Mouse (Mus musculus) urinary bladder, postnatal 14 days (tissue): ENCODE measurements around the gene Triap1.
A peak's percentile ranks its signal among the peaks of the same experiment; 100 is the strongest.
"Not testable (repeated sequence)": the region's sequence is repeated elsewhere in the genome, so short reads cannot be mapped to it uniquely, and the experiment has no call there.

Source experiments
- DNase-seq: peaks from one replicate; pipeline ENCODE4 v3.0.0; 2021; ENCODE audit warnings: low spot score

Gene Triap1

DNA sequence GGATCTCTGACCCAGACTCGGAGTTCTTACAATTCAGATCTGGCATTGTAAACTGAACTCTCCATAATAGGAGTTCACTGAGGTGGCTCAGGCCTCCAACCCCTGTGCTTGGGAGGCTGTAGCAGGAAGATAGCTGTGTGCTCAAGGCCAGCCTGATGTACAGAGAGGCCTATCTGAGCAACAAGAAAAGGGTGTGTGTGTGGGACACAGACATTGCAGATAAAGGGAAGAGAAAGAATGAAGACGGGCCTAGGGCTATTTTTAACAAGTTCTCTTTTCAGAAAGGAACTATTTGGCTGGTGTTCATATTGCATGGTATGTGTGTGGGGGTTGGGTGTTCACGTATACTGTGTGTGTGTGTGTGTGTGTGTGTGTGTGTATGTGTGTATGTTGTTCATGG is 7.4 kb upstream of the Triap1 start:
- no peak for DNase-seq

DNA sequence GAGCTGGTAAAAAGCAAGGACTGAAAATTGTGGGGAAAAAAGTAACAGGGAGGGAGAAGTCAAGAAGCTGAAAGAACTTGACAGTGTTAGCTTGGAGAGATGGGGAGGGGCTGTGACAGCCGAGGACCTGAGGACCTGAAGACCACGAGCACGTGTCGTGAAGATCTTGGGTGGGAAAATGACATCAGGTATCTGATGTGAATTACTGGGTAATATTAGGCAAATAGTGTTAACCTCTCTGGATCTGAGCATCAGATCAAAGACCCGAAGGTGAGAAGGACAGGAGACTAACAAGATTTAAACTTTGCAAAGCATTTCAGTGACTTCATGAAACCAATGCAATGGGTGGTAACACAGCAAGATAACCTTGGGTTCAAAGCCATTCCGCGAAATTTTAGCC is 1.0 kb upstream of the Triap1 start:
- no peak for DNase-seq

DNA sequence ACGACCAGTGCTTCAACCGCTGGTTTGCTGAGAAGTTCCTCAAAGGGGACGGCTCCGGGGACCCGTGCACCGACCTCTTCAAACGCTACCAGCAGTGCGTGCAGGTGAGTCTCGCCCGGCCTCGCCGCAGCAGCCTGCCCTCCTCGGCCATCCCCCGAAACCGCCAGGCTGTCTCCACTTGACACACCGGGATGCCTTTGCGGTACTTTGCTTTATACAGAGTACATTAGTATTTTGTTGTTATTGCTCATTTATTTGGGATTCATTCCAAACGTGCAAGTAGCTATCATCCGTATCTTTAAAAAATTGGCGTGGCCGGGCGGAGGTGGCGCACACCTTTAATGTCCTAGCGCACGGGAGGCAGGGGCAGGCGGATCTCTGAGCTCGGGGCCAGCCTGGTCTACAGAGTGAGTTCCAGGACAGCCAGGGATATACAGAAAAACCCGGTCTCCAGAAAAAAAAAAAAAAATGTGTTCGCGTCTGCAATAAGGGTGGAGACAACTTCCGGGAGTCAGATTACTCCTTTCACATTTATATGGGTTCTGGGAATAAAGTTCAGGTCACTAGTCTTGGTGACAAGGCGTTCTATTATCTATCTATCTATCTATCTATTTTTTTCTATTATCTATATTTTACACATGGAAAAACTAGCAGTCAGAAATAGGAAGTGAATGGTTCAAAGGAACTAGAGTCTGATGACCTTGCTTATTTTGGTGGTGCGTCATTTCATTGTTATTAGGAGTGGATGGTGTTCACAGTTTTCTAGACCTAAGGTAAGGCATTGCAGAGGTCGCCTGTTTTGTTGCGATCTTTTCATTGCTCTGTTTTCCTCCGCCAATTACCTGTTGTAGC is 515 bp downstream of the Triap1 start:
- no peak for DNase-seq

DNA sequence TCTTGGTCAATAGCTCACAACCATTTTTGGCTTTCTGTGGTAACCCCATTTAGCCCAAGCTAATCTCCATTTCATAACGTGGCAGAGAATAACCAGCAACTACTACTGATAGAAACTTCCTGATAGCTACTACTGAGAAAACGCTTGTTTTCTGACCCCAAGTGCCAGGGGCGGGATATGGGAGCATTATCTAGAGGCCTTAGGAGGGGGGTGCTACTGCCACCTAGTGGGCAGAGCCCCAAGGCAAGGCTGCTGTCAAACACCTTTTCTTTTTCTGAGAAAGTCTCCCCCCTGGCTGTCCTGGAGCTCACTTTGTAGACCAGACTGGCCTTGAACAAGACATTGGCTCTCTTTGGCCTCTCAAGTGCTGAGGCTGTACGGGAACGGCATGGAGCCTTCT is 6.5 kb downstream of the Triap1 start:
- peak; percentile 85 for DNase-seq

DNA sequence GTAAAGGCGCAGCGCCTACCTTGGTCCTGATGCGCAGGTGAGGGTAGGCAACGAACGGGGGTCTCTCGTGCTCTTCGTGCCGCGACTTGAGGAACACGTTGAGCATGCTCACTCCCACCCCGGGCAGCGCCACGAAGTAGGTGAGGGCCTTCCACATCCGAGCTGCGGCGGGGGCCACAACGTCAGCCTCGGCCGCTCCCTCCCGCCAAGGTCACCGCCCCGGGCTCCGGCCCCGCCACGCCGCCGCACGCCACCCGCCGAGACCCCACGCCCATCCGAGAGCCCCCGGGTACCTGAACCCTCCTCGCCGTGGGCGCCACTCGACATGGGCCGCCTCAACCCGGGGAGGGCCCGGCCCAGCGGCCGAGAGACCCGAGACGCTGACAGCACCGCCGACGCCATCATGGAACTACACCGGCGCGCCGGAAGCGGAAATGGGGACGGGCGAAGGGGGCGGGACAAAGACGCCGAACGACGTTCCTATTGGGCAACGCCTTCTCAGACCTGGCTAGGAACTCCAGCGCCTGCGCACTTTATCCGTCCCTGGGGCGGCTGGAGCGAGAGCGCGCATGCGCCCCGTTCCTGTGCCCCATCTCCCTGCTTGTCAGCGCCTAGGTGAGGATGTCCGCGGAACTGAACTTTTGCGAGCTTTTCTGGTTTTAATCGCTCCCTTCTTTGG is 7.7 kb downstream of the Triap1 start, which contains the start of gene Cox6a1:
TSS of gene Cox6a1 (minus strand) at position 436 of the 679 bp plus-strand sequence.
- DNase-seq, result peak; percentile 98

DNA sequence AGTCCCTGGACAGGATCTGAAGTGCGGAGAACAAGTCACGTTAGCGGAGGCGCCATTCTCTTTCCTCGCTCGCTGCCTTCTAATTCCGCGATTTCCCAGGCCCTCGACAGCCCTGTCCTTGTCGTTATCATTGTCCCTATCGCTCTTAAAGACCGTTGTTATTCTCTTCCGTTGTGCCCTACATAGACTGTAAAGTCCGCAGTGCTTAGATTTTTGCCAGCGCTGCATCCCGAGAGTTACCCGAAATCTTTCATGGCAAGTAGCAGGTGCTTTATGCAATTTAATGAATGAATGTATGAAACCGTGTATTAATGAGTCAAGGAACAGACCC is 8.2 kb downstream of the Triap1 start:
- DNase-seq, result no peak

DNA sequence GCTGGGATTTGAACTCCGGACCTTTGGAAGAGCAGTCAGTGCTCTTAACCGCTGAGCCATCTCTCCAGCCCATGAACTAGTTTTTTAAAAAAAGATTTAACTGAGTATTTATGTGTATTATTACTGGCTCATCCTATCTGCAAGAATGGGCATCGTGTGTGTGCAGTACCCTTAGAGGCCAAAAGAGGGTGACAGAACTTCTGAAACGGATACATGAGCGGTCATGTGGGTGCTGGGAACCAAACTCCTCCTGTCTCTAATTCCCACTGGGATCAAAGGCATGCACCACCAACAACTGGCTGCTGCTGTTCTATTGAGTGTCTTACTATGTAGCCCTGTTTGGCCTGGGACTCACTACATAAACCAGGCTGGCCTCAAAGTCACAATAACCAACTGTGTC is 10.3 kb downstream of the Triap1 start:
- DNase-seq, result no peak

DNA sequence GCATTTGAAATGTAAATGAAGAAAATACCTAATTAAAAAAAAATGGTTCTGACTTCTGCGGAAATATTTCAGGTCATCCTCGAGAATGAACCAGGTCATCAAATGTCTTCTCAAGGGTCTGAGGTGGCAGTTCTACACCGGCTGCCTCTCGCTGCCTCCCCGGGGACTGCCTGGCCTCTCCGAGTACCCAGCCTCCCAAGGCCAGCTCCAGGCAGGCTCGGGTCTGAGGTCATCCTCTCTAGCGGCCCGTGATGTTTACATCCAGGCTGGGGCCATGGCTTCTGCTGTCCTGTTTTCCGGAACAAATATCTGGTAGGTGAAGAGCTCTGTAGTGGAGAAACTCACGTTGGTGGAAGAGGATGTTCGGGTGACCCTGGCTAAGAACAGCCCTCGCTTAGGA is 14.0 kb downstream of the Triap1 start:
- DNase-seq, result no peak

DNA sequence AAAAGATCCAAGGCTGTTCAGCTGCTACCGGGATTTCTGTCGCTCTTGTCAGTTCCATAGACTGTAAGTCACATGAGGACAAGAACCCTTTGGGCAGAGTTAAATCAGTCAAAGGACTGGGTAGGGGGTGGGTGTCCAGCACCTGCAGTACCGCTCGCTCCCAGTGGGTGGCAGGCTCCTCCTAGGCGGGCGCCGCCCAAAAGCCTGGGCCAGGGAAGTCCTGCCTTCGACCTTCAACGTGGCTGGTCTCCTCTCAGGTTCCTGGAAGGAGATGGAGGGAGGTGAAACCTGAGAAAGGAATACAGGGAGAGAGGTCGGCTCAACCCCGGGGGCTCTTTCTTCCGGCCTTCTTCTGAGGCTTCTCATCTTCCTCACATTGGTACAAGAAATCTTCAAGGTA is 17.8 kb downstream of the Triap1 start:
- DNase-seq, result peak; percentile 86

DNA sequence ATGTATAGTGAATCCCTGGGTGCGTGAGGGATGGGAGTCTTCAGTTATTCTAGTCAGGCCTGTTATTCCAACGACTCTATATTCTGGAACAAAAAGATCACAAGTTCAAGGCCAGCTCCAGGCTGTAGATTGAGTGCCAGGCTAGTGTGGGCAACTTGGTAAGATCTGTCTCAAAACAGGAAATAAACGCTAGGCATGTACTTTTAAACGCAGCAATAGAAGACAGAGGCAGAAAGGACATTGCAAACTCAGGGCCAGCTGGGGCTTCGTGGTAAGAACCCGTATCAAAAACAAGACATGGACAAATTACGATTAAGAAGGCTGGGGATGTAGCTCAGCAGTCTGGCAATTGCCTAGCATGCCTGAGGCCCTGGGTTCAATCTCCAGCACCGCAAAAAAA is 18.4 kb downstream of the Triap1 start:
- DNase-seq, result no peak

DNA sequence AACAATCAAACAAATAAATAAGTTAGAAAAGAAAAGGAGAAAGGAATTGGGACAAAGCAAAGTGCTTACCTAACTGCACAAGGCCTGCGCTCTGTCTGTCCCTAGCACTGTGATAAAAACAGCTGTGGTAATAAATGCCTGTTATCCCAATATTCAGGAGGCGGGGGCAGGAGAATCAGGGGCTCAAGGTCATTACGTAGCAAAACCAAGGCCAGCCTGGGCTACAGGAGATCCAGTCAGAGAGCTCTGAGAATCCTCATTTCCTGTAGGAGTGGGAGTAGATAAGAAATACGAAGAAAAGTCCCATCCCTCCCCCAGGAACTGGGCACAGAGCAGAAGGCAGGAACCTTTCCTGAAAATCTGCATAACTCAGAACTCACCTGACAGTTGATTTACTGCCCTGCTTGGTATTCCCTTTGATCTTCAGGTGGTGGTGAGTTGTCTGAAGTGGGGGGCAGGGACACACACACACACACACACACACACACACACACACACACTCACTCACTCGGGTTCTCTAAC is 18.9 kb downstream of the Triap1 start:
- no peak for DNase-seq

DNA sequence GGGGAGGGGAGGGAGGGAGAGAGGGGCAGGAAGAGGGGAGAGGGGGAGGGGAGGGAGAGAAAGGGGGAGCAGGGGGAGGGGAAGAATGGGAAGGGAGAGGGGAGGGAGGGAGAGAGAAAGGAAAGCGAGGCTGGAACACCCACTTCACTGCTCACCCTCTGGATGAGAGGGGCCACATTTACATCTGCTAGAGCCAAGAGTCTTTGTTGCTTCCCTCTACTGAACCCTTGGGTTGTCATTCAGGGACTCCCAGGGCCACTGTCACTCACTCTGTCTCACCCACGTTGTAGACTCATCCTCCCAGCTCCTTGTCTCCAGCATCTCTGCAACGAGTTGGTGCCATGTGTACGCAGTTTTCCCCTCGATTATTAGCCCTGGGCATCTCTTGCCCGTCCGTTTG is 21.2 kb downstream of the Triap1 start:
- DNase-seq, result no peak

DNA sequence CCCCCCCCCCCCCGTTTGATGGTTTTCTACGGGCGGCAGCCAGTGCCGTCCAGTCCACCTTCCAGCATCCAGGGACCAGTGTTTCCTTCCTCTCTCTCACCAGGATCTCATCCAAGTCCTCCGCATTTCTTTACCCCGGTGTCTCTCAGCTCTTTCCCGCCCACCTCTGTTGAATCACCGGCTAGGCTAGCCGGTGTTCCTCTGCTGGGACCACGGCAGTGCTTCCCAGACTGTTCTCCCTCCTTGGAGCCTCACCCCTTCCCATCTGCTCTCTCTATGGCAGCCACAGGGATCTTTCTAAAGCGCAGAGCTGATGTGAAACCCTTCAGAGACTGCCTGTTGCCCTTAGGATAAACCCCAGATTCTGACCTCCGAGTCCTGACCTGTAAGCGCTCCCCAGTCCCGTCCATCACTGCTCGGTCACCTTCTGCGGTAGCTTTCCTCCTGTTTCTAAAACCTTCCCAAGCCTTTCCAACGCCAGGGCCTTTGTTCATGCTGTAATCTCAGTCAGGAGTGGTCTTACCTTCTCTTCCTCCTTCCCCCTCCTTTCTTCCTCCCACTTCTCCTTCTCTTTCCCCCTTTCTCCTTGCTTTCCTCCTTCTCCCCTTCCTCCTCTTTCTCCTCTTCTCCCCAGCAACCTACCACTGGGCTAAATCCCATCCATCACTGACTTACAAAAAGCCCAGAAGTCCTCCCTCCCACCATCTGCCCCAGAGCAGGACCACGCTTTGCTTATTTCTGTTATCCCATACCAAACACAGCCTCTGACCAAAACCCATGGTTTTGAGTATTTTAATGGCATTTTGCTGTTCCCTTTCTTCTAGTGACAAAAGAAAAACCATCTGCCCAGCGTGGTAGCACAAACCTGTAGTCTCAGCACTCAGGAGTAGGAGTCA is 22.0 kb downstream of the Triap1 start:
- DNase-seq, result no peak

DNA sequence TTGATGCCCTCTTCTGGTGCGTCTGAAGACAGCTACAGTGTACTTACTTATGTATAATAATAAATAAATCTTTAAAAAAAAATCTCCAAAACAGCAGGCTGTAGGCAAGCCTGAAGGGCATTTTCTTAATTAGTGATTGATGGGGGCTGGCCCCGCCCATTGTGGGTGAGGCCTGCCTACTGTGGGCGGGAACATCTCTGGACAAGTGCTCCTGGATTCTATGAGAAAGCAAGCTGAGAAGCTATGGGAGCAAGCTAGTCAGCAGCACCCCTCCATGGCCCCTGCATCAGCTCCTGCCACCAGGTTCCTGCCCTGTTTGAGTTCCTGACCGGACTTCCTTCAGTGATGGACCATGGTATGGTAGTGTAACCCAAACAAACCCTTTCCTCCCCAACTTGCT is 23.8 kb downstream of the Triap1 start:
- no peak for DNase-seq

DNA sequence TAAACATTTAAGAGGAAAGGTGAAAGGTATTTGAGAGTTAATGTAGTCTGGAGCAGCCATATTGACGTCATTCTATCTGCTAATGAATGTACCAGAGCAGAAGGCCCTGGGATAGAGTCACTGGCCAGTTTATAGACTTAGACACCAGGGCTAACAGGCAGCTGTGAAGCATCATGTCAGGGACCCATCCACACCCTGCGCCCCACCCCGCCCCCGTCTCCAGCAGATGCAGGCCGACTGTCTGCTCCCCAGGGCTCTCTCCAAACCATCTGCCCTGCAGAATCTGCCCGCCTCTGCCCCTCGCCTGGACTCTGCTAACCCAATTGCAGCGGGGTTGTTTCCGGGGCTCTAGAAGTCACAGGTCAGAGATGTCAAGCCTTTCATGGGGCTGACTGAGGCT is 30.7 kb downstream of the Triap1 start:
- peak; percentile 38 for DNase-seq

DNA sequence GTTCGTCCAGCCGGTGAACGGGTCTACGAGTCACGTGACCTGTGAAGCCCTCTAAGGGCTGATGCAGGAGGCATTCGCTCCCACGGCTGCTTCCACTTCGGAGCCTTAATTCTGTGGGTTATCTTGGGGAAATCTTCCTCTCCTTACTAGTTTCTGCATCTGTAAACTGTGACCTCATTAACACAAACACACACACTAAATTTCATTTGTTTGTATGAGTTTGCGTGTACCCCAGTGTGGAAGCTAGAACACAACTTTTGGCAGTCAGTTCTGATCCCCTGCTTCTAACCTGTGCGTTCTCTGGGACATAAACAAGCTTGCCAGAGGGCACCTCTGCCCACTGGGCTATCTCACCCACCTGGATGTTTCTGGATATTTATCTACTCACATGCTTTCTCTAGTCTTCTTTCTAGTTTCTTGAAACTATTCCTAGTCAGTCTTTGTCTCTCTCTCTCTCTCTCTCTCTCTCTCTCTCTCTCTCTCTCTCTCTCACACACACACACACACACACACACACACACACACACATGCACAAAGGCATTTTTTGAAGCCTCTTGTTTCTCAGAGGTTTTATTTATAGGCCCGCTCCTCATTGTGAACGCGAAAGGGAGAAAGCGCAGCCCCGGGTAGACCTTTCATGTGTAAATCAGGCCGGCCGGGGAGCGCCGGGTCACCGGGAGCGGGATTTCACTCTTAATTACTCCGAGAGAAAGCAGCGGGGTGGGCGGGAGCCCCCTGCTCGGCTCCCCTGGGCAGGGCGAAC is 32.6 kb downstream of the Triap1 start:
- no peak for DNase-seq

DNA sequence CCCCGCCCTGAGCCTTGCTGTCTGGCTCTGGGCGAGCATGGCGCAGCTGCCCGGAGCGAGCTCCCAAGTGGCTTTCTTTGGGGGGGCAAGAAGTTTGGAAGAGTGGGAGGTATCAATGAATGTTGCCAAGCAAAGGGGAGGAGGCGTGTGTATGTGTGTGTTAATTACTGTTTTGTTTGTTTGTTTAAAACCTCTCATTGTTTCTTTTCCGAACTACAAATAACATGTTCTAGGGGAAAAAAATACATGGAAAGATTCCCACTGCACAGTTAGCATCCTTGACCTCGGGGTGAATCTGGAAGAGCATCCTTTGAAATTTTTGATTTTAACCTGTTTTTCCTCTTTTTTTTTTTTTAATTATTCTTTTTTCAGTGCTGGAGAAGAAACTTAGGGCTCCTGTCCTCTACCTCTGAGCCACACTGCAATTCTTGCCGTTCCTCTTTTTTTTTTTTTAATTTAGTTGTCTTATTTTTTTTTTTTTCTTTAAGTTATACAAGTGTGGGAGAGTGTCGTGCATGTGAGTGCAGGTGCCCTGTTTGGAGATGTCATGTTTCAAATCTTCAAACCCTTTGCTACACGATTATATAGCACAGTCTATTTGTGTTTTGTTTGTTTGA is 33.3 kb downstream of the Triap1 start:
- no peak for DNase-seq

DNA sequence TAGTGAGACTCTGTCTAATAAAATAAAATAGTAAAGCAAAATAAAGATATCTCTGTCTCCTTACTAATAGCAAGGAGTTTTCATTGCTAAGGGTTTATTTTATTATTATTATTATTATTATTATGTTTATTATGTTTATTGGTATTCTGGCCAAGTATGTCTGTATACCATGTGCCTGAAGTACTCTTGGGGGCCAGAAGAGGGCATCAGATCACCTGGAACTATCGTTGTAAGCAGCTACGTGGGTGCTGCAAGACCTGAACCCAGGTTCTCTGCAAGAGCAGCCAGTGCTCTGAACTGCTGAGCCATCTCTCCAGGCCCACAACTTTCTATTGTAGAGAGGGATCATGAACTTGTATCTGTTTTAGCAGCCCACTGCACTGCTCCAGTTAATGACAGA is 34.4 kb downstream of the Triap1 start:
- DNase-seq, result no peak

DNA sequence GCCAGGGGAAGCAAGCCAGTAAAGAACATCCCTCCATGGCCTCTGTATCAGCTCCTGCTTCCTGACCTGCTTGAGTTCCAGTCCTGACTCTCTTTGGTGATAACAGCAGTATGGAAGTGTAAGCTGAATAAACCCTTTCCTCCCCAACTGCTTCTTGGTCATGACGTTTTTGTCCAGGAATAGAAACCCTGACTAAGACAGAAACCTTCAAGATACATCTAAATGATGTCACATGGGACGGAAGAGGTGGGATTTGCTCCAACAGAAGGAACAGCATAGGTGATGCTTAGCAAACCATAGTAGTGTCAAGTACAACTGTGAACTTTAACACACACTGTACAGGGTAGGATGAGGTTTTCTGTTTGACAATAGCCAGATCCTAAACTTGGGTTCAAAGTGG is 37.9 kb downstream of the Triap1 start:
- DNase-seq, result not testable (repeated sequence)

DNA sequence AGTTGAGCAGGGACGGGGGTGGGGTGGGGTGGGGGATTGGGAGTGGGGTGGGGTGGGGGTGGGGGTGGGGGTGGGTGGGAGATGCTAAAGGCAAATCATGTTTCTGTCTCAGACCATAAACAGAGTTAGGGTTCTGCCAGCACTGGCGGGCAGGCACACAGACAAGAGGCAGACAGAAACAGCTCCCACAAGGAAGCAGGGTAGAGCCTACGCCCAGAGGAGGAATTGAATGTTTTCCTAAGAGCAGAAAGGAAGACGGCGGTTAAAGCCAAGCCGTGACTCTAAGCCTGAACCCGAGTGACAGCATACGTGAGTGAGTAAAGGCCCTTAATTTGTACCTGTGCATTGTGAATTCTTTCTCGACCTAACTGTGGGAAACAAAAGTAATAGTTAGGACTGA is 50.9 kb downstream of the Triap1 start:
- DNase-seq, result no peak

DNA sequence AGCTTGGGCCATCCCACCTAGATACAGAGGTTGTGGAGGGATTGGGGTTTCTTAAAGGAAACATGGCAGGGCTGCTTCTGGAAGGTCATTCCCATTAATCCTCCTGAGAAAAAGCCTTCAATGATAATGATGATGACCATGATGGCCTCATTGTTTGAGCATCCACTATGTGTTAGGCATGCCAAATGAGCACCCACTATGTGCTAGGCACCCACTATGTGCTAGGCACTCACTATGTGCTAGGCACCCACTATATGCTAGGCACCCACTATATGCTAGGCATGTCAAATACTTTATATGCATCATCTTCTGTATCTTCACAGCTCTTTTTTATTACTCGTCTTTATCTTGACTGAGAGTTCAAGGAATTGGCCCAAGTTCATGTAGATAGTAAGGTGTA is 51.9 kb downstream of the Triap1 start:
- no peak for DNase-seq
